Mouse (Mus musculus): ENCODE data around the gene Coro7.

DNA sequence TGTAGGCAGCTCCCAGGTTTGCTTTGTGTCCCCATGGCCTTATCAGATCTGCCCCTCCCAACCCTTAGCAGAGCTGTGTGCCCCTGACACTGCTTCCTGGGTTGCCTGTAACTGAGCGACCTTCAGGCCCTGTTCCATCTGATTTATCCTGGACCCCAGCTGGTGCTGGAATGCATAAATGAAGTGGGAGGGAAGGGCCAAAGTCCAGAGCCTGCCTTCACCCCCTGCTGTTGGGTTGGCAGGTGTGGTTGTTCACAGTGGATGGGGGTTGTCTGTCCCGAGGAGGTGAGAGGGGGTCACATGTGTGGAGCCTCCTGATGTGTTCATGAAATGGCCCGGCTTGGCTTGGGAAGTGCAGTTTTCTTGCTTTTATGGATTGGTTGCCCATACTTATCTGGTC is 77.4 kb downstream of the Coro7 start:
- no peak for TF ChIP-seq CTCF (IDR thresholded peaks at IDR 0.05; ENCODE audit: low read depth)
- TF ChIP-seq EP300 (IDR thresholded peaks at IDR 0.05; ENCODE audit: low read depth) = no peak
